Mouse (Mus musculus) embryonic fibroblast, embryonic 13.5 days (primary cell): ENCODE results near the gene 1700037H04Rik. TPM values are rescaled to one million over a fixed set of nuclear protein-coding genes. Genes with fewer than 3 reads are reported as not detected.
A peak's percentile ranks its signal among the peaks of the same experiment; 100 is the strongest.

ENCODE experiments used
- H3K27ac ChIP-seq: 2 replicates; pipeline ENCODE4 v1.5.1; 2012; ENCODE audit warnings: low read length, control low read depth, inconsistent platforms; ENCODE audit not compliant: insufficient read depth
- H3K4me1 ChIP-seq: 2 replicates; pipeline ENCODE4 v1.6.1; 2011; ENCODE audit warnings: low read length; ENCODE audit not compliant: control insufficient read depth, insufficient read depth
- H3K4me3 ChIP-seq: 2 replicates; pipeline ENCODE4 v1.5.1; 2011; ENCODE audit warnings: mild to moderate bottlenecking, control low read depth, low read length; ENCODE audit not compliant: insufficient read depth
- CTCF ChIP-seq: IDR thresholded peaks from 2 replicates; pipeline ENCODE4 v1.5.1; 2011; ENCODE audit warnings: mild to moderate bottlenecking, control low read depth, low read length, moderate library complexity, borderline replicate concordance; ENCODE audit not compliant: insufficient read depth
- POLR2A ChIP-seq: IDR thresholded peaks from 2 replicates; pipeline ENCODE4 v1.6.1; 2011; ENCODE audit warnings: low read depth, mild to moderate bottlenecking, control low read depth, low read length, moderate library complexity
- polyA plus RNA-seq: library from polyadenylated mRNA; stranded (reverse); fragments of >200 nt; gene quantifications from 2 replicates; pipeline ENCODE4 v1.2.4, GENCODE M21; 2011; ENCODE audit warnings: low read depth; ENCODE audit not compliant: missing spikeins, insufficient read length

The 1700037H04Rik gene
- polyA plus RNA-seq: 29.0 and 34.0 TPM in 2 replicates

- no peak for TF ChIP-seq CTCF
- peak; percentile 93 for TF ChIP-seq POLR2A
- Histone ChIP-seq H3K4me3 (peak within 1 kb of the TSS; percentile 76), H3K27ac (peak within 1 kb of the TSS; percentile 70), H3K4me1 (peaks cover 3% of the 10 kb centered on the region; the same call in 1 of the 2 replicates)
Observed at GRCm38 (mm10) chr2:131159938-131160581, at the start of gene 1700037H04Rik. 1700037H04Rik (minus strand) TSS chr2:131160081.

DNA sequence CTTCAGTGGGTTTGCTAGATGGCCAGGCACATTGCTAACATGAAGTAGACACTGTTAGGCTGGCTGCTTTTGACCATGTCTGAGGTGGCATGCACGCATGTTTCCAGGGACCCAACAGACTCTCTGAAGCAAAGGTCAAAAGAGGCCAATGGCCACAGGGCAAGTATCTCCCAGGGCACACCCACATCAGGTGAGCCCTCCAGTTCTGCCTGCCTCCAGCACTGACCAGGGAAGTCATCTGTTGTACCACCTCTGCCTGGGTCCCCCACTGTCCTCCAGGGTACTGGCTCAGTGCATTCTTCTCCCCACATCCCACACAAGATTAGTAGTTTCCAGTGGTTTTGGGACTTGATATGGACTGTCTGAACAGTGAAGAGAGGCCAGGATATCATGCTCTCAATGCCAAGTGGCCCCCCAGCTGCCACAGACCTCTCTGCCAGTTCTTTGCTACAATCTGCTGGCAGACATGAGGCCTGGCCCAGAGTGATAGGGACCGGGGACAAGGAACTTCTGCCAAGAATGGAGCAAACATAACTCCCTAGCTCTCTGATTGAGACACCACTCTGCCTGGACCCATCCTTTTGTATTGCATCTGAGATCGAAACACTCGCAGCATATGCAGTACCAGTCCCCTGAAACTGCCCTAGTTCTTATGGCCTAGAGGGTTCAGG is 49.4 kb upstream of the 1700037H04Rik start:
- TF ChIP-seq CTCF (no peak), POLR2A (no peak)
- peak overlapping the region; percentile 86; the same call in 1 of the 2 replicates for H3K27ac ChIP-seq
- H3K4me3 ChIP-seq: no peak overlapping the region

GRCm38 (mm10) chr2:131208356-131208755 is 48.5 kb upstream of the 1700037H04Rik start:
- peaks cover 4% of the 10 kb centered on the region for H3K4me1 ChIP-seq
- no peak overlapping the region for H3K27ac ChIP-seq
- H3K4me3 ChIP-seq: no peak overlapping the region
- TF ChIP-seq POLR2A (no peak), CTCF (no peak)

More for the DNA sequence above, 49.4 kb upstream of the 1700037H04Rik start:
- H3K4me1 ChIP-seq: no peaks in the 10 kb centered on the region; the same call in 1 of the 2 replicates

- Histone ChIP-seq H3K4me3 (no peak within 1 kb of the TSS), H3K27ac (no peak within 1 kb of the TSS), H3K4me1 (peaks cover 4% of the 10 kb centered on the region)
- no peak for TF ChIP-seq CTCF
- no peak for TF ChIP-seq POLR2A
Observed at GRCm38 (mm10) chr2:131206778-131207177, 46.9 kb upstream of the 1700037H04Rik start, which contains the start of gene Ap5s1. Ap5s1 (plus strand) TSS chr2:131207078.

DNA sequence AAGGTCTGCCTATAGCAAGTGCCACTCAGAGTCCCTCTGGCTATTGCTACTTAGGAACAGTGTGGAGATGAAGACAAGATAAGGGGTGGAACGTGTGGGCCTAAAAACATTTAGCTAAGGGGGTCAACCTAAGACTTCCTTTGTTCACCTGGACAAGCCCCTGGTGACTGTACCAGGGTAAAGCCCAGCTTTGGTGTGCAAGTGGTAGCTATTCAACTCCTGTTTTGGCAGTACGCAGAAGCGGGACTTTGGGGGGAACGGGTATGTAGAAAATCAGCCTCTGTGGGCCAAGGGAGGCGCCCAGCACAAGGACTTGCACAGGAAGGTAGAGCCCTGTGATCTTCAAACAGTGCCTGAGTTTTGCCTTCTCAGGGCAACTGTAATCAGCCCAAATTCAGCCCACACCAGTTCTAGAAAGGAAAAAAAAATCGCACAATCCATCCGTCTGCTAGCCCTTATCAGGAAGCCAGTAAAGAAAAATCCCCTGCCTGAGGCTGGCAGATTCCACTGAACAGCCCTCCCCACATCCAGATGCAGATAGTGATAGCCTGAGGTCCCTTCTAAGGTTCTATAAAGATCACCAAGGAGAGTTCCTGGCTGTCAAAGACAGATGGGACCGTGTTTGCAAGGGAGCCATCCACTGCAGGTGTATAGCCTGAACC is 45.8 kb upstream of the 1700037H04Rik start:
- Histone ChIP-seq H3K27ac (peak overlapping the region; percentile 97; the same call in 1 of the 2 replicates), H3K4me1 (peaks cover 4% of the 10 kb centered on the region), H3K4me3 (no peak overlapping the region)
- TF ChIP-seq POLR2A: no peak
- no peak for TF ChIP-seq CTCF

DNA sequence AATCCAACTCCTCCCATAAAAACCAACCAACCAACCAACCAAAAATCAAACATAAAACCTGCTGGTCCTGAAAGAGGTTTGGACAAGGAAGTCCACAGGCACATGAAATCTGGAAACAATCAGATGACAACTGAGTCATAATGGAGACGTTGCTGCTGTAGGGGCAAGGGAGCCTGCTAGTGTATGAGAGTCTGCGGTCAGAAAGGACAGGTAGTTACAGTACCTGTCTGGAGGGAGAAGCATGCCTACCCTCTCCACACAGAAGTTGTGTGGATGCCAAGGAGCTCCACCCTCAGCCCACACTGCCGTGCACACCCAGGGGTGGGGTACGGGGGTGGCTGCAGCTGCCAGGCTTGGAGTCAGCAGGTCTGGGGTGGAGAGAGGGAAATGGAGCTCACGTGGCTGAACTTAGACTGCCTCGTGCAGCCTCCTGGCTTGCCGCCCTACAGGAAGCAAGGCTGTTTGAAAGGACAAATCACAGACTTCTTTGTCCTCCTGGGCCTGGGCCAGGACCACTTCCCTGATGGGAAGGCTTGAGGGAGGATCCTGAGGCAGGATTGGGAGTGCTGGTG is 44.6 kb upstream of the 1700037H04Rik start:
- no peak for TF ChIP-seq CTCF
- peak; percentile 68 for TF ChIP-seq POLR2A
- H3K4me3 ChIP-seq: no peak overlapping the region
- H3K4me1 ChIP-seq: peaks cover 4% of the 10 kb centered on the region
- H3K27ac ChIP-seq: peak overlapping the region; percentile 97

- no peak overlapping the region for H3K4me3 ChIP-seq
- peaks cover 4% of the 10 kb centered on the region for H3K4me1 ChIP-seq
- H3K27ac ChIP-seq: peak overlapping the region; percentile 97
- TF ChIP-seq POLR2A: no peak
Observed at GRCm38 (mm10) chr2:131203816-131204409, 44.0 kb upstream of the 1700037H04Rik start.

DNA sequence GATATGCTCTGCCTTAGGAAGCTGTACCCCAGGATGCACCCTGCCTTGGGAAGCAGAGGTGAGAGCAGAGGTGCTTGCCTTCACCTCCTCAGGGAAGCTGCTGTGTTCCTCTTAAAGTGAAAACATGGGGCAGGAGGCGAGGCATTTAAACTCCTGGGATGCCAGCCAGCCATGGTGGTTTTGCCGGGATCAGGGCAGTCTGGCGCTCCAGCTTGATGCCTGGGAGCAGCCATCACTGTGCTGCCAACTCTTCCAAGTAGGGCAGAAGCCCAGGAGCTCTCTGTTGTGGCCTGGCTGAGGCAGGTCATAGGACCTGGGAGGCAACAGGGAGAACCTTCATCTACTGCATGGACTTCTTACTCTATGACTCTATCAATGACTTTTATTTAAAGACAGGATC is 41.4 kb upstream of the 1700037H04Rik start:
- no peak overlapping the region for H3K27ac ChIP-seq
- H3K4me3 ChIP-seq: no peak overlapping the region
- H3K4me1 ChIP-seq: peaks cover 4% of the 10 kb centered on the region
- TF ChIP-seq CTCF (no peak), POLR2A (no peak)

DNA sequence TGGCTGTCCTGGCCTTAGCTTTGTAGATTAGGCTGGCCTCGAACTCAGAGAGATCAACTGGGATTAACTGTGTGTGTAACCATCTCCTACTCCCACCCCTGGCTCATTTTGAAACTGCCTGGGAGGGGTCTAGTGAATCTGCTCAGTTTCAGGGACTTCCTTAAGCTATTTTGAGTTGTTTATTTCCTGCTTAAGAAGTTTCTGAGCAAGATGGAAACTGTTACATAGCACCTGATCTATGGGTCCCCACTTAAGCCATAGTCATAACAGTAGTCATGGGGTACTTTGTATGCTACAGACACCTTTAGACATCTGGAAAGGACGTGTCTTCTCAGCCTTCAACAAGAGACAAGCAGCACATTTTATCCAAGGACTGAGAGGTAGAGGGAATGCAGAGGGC is 40.8 kb upstream of the 1700037H04Rik start:
- no peak for TF ChIP-seq CTCF
- TF ChIP-seq POLR2A: no peak
- Histone ChIP-seq H3K4me1 (peaks cover 4% of the 10 kb centered on the region), H3K27ac (no peak overlapping the region), H3K4me3 (no peak overlapping the region)
